Mouse (Mus musculus) midbrain, postnatal 0 days (tissue): ENCODE data around the gene Unc13c. TPM values are rescaled to one million over a fixed set of nuclear protein-coding genes. Genes with fewer than 3 reads are reported as not detected.
A peak's percentile ranks its signal among the peaks of the same experiment; 100 is the strongest.

Experiments
- ATAC-seq: fragments of 200-750 bp; cut with Nextera tagmentation; 2 replicates; pipeline ENCODE4 v1.8.0; 2017; ENCODE audit warnings: moderate number of reproducible peaks, mild to moderate bottlenecking, moderate TSS enrichment, moderate library complexity; ENCODE audit not compliant: low FRiP score
- DNase-seq: peaks from one replicate; pipeline ENCODE4 v3.0.0-alpha.2; 2015; ENCODE audit warnings: low spot score
- H3K27ac ChIP-seq: fragments of 300-500 bp; sonication (generic); 2 replicates; pipeline ENCODE4 v1.5.1; 2014; ENCODE audit warnings: low read depth, mild to moderate bottlenecking, low read length, mixed read lengths
- H3K27me3 ChIP-seq: fragments of 300-500 bp; sonication (generic); 2 replicates; pipeline ENCODE4 v1.6.1; 2014; ENCODE audit warnings: low read length, control low read depth, mixed read lengths; ENCODE audit not compliant: insufficient read depth
- H3K36me3 ChIP-seq: fragments of 300-500 bp; sonication (generic); 2 replicates; pipeline ENCODE4 v1.6.1; 2014; ENCODE audit warnings: low read length, control low read depth, mixed read lengths; ENCODE audit not compliant: insufficient read depth
- H3K4me1 ChIP-seq: fragments of 300-500 bp; sonication (generic); 2 replicates; pipeline ENCODE4 v1.6.1; 2014; ENCODE audit warnings: mild to moderate bottlenecking, control low read depth, antibody characterized with exemption, low read length, mixed read lengths; ENCODE audit not compliant: insufficient read depth
- H3K4me2 ChIP-seq: fragments of 300-500 bp; sonication (generic); 2 replicates; pipeline ENCODE4 v1.6.1; 2014; ENCODE audit warnings: low read depth, mild to moderate bottlenecking, low read length, mixed read lengths; ENCODE audit not compliant: poor library complexity, severe bottlenecking
- H3K4me3 ChIP-seq: fragments of 300-500 bp; sonication (generic); 2 replicates; pipeline ENCODE4 v1.5.1; 2014; ENCODE audit warnings: low read depth, mild to moderate bottlenecking, low read length, moderate library complexity
- H3K9ac ChIP-seq: fragments of 300-500 bp; sonication (generic); replicated peaks from 2 replicates; pipeline ENCODE4 v1.6.1; 2014; ENCODE audit warnings: mild to moderate bottlenecking, low read length, moderate library complexity, mixed read lengths; ENCODE audit not compliant: poor library complexity, severe bottlenecking
- H3K9me3 ChIP-seq: fragments of 300-500 bp; sonication (generic); 2 replicates; pipeline ENCODE4 v1.6.1; 2016; ENCODE audit warnings: low read length, control low read depth
- CTCF ChIP-seq: IDR thresholded peaks from 2 replicates; pipeline ENCODE4 v1.5.1; 2016; ENCODE audit warnings: antibody characterized with exemption, mild to moderate bottlenecking
- WGBS: fragments of 180-500 bp; shearing (Covaris S2); extraction: QIAGEN DNeasy Blood & Tissue Kit; methylation state at CpG from one replicate; pipeline ENCODE4 v1.1.7; 2014; 5-methylcytosine and 5-hydroxymethylcytosine counted together
- polyA plus RNA-seq: library from polyadenylated mRNA; unstranded; fragments of >200 nt; fragmentation: Nextera tagmentation; extraction: Ambion mirVana; gene quantifications from 2 replicates; pipeline ENCODE4 v1.2.1, GENCODE M21; 2015
- total RNA-seq: library from RNA; depleted of rRNA; stranded (reverse); fragments of >200 nt; gene quantifications from 2 replicates; pipeline ENCODE4 v1.2.3, GENCODE M21; 2014; rRNA removed

Unc13c gene
- 15.3 and 19.4 TPM in 2 replicates for total RNA-seq
- polyA plus RNA-seq = 5.9 and 6.3 TPM in 2 replicates

- Histone ChIP-seq H3K4me1 (peaks cover 5% of the 10 kb centered on the region; the same call in 1 of the 2 replicates), H3K4me2 (peak within 1 kb of the TSS; percentile 69), H3K36me3 (no peaks in the 10 kb centered on the region), H3K27me3 (no peaks in the 10 kb centered on the region), H3K27ac (peak within 1 kb of the TSS; percentile 47; the same call in 1 of the 2 replicates), H3K4me3 (peak within 1 kb of the TSS; percentile 48), H3K9ac (peak within 1 kb of the TSS; percentile 57), H3K9me3 (no peaks in the 10 kb centered on the region)
- ATAC-seq (peak; percentile 68), DNase-seq (peak; percentile 75)
- WGBS = 3% methylated on average over 17 of the region's 17 CpGs
- peak; percentile 75 for TF ChIP-seq CTCF
Measured at GRCm38 (mm10) chr9:73968641-73969121, at the start of gene Unc13c. Gene Unc13c (minus strand): TSS chr9:73968966.

DNA sequence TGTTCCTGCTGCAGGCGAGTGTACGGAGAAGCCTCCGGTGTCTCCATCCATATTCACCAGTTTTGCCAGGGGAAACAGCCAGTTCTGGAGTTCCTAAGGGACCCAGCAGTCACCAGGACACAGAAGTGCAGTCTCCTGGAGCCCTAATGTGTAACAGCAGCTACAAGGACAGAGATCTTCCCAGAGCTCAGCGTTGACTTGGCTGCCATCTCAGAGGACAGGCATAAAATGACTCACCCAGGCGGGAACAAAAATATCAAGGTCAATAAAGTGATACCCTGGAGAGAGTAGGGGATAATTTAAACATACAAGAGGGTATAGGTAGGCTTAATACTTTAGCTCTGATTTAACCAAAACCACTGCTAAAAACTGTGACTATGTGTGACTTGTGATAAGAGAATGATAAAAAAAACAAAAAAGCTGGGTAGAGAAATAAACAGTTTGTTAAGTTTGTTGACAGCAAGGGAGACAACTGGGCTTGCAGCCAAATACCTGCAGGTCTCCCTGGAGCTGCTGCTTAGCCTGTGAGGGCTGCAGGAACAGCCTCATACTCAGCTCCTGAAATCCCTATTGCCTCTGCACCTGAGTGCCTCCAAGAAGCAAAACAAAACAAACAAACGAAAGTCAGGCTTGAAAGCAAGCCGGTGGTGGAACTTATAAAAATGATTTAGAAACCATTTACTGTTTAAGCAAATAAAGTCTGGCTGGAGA is 39.4 kb upstream of the Unc13c start:
- WGBS = 60% methylated on average over 7 of the region's 7 CpGs
- H3K9ac ChIP-seq = no peak overlapping the region
- no peak for ATAC-seq

DNA sequence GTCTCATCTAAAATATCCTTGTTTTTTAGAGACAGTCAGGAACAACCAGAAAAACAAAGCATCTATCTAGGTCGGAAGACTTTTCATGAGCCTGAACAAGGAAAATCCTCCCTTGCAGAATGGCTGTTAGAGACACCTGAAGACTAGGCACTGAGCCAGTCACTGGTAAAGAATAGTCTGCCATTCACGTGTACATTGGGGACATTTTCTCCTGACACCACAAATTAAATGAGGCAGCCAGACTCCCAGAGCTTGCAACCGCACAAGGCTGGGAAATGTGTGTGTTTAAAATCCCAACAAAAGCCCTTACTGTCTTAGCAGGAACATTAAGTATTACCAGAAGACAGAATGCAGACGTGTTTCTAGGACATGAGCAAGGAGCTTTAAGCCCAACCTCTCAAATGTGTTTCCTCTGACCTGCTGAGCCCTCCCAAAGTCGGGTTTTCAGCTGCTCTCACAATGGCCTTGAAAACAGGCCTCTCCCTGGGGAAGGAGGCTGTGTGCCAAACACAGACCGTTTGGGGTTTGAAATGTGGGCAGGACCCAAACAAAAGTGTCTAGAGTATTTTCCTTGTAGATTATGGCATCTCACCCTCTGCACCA is 33.7 kb upstream of the Unc13c start:
- no peak overlapping the region for H3K4me2 ChIP-seq
- H3K27me3 ChIP-seq = no peaks in the 10 kb centered on the region
- H3K27ac ChIP-seq = no peak overlapping the region
- no peak for TF ChIP-seq CTCF
- no peaks in the 10 kb centered on the region for H3K4me1 ChIP-seq
- no peak overlapping the region for H3K9ac ChIP-seq
- 20% methylated on average over 6 of the region's 6 CpGs for WGBS
- ATAC-seq (no peak), DNase-seq (peak; percentile 35)
- no peaks in the 10 kb centered on the region for H3K36me3 ChIP-seq
- no peaks in the 10 kb centered on the region for H3K9me3 ChIP-seq
- no peak overlapping the region for H3K4me3 ChIP-seq

More for the DNA sequence above, 39.4 kb upstream of the Unc13c start:
- Histone ChIP-seq H3K4me2 (no peak overlapping the region), H3K9me3 (no peaks in the 10 kb centered on the region), H3K36me3 (no peaks in the 10 kb centered on the region), H3K4me3 (no peak overlapping the region), H3K27me3 (no peaks in the 10 kb centered on the region), H3K4me1 (no peaks in the 10 kb centered on the region), H3K27ac (no peak overlapping the region)
- TF ChIP-seq CTCF = no peak
- DNase-seq = peak; percentile 26

DNA sequence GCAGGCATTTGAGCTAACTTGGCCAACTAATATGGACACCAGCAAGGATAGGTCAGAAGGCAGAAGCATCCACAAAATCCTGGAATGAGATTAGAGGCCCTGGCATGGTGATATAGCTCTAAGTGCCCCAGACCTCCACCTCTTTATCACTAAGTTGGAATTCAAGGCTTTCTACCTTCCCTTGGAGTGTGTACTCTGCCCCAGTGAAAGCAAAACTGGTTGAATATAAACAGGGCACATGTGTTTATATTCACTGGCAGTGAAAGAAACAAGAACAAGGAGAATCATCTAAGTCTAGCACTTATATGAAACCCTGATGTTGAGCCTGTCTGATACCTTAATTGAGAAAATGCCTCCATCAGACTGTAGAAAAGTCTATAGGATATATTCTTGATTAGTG is 19.3 kb upstream of the Unc13c start:
- no peak for ATAC-seq
- no peak for TF ChIP-seq CTCF

DNA sequence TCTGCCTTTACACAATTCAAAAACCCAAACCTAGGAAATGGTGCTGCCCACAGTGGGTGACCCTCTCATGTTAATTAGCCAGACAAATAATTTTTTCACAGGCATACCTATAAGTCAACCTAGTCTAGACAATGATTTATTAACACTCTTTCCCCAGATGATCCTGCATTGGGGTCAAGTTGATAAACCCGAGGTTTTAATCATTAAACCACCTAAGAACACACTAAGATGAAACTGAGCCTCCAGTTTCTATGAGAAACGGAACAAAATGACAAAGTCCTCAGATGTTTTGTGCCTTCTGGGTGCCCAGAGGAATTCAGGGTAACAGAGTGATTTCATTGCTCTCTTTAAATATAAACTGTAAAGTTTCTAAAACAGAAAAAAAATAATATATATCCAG is 18.5 kb upstream of the Unc13c start:
- no peaks in the 10 kb centered on the region for H3K4me1 ChIP-seq
- TF ChIP-seq CTCF = no peak
- no peaks in the 10 kb centered on the region for H3K9me3 ChIP-seq
- DNase-seq (no peak), ATAC-seq (no peak)
- H3K36me3 ChIP-seq = no peaks in the 10 kb centered on the region
- 79% methylated on average over 2 of the region's 2 CpGs for WGBS
- H3K27ac ChIP-seq = no peak overlapping the region
- H3K27me3 ChIP-seq = no peaks in the 10 kb centered on the region
- no peak overlapping the region for H3K9ac ChIP-seq
- H3K4me2 ChIP-seq = no peak overlapping the region
- H3K4me3 ChIP-seq = no peak overlapping the region

More for the DNA sequence above, 19.3 kb upstream of the Unc13c start:
- Histone ChIP-seq H3K9me3 (no peaks in the 10 kb centered on the region), H3K27me3 (no peaks in the 10 kb centered on the region), H3K4me3 (no peak overlapping the region), H3K4me1 (no peaks in the 10 kb centered on the region), H3K27ac (no peak overlapping the region), H3K4me2 (no peak overlapping the region), H3K9ac (no peak overlapping the region), H3K36me3 (no peaks in the 10 kb centered on the region)
- no peak for DNase-seq
